Mouse (Mus musculus) C2C12 (cell line): ENCODE results near the gene Cnnm3. TPM values are rescaled to one million over a fixed set of nuclear protein-coding genes. Genes with fewer than 3 reads are reported as not detected.
A peak's percentile ranks its signal among the peaks of the same experiment; 100 is the strongest.

Source experiments
- H3K27me3 ChIP-seq: one replicate; pipeline ENCODE4 v1.6.1; 2011; ENCODE audit not compliant: control insufficient read depth, insufficient read depth, insufficient read length
- H3K36me3 ChIP-seq: one replicate; pipeline ENCODE4 v1.6.1; 2011; ENCODE audit not compliant: control insufficient read depth, insufficient read depth
- H3K4me3 ChIP-seq: one replicate; pipeline ENCODE4 v1.5.1; 2011; ENCODE audit warnings: mild to moderate bottlenecking, control low read depth; ENCODE audit not compliant: poor library complexity, insufficient read depth, severe bottlenecking
- H3K79me2 ChIP-seq: one replicate; pipeline ENCODE4 v1.6.1; 2011; ENCODE audit not compliant: control insufficient read depth, insufficient read depth
- H3K79me3 ChIP-seq: one replicate; pipeline ENCODE4 v1.6.1; 2011; ENCODE audit warnings: low read depth, control low read depth
- H3ac ChIP-seq: one replicate; pipeline ENCODE3; 2011; ENCODE audit warnings: low read depth; ENCODE audit not compliant: control insufficient read depth, insufficient read length
- CEBPB ChIP-seq: IDR thresholded peaks from one replicate; pipeline ENCODE4 v1.6.1; 2011; ENCODE audit warnings: low read depth, mild to moderate bottlenecking, control low read depth, moderate library complexity
- CTCF ChIP-seq: IDR thresholded peaks from one replicate; pipeline ENCODE4 v1.5.1; 2011; ENCODE audit not compliant: control insufficient read depth, insufficient read depth, insufficient read length
- FOSL1 ChIP-seq: IDR thresholded peaks from one replicate; pipeline ENCODE4 v1.8.0; 2011; ENCODE audit warnings: mild to moderate bottlenecking, low read length; ENCODE audit not compliant: poor library complexity, insufficient read depth, severe bottlenecking
- MAX ChIP-seq: IDR thresholded peaks from one replicate; pipeline ENCODE4 v1.6.1; 2011; ENCODE audit warnings: mild to moderate bottlenecking, control low read depth
- MYOD1 ChIP-seq: IDR thresholded peaks from one replicate; pipeline ENCODE4 v1.6.1; 2011; ENCODE audit warnings: low read depth; ENCODE audit not compliant: control insufficient read depth, insufficient read length
- MYOG ChIP-seq: IDR thresholded peaks from one replicate; pipeline ENCODE4 v1.6.1; 2011; ENCODE audit not compliant: control insufficient read depth, insufficient read length; ENCODE audit errors: extremely low read depth
- USF1 ChIP-seq: IDR thresholded peaks from one replicate; pipeline ENCODE4 v1.6.1; 2011; ENCODE audit warnings: low read depth, mild to moderate bottlenecking, control low read depth, moderate library complexity
- polyA plus RNA-seq: library from polyadenylated mRNA; unstranded; fragments of >200 nt; fragmentation: generic; extraction: Trizol; gene quantifications from one replicate; pipeline ENCODE4 v1.2.1, GENCODE M21; 2012; ENCODE audit warnings: missing spikeins

The Cnnm3 gene
- polyA plus RNA-seq, 1 experiment: 6.5 TPM

DNA sequence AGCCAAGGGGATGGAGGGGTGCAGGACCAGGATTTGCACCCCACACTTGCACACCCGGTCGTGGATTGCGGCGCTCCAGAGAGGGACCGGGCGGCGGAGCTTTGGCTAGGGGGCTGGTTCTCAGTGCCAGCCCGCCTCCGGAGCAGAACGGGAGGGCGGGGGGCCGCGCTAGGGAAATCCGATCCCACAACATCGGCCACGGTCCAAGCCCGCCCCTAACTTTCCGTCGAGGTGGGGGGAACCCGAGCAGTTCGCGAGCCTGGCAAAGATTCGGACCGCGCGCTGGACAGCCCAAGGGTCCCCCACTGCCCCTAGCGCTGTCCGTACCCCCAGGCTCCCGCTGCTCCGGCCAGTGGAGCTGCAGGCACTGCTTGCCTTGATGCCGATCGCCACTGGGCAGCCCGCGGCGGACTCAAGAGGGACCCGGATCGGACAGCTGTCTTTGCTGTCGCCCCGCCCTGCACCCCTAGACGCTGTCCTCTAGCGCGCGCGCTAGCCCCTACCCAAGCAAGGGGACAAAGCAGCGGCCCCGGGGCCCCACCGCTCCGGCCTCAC, 45.9 kb downstream of the Cnnm3 start:
- peaks cover 25% of the 10 kb centered on the region for H3K36me3 ChIP-seq
- peak overlapping the region; percentile 68 for H3K4me3 ChIP-seq
- no peak for TF ChIP-seq MAX
- no peak for TF ChIP-seq CTCF
- no peak for TF ChIP-seq CEBPB
- no peak for TF ChIP-seq MYOG
- TF ChIP-seq USF1: no peak
- no peak for TF ChIP-seq MYOD1
- no peak for TF ChIP-seq FOSL1
- peak overlapping the region; percentile 96 for H3ac ChIP-seq
- no peaks in the 10 kb centered on the region for H3K27me3 ChIP-seq
- H3K79me3 ChIP-seq: peaks cover 22% of the 10 kb centered on the region
- H3K79me2 ChIP-seq: peaks cover 46% of the 10 kb centered on the region

DNA sequence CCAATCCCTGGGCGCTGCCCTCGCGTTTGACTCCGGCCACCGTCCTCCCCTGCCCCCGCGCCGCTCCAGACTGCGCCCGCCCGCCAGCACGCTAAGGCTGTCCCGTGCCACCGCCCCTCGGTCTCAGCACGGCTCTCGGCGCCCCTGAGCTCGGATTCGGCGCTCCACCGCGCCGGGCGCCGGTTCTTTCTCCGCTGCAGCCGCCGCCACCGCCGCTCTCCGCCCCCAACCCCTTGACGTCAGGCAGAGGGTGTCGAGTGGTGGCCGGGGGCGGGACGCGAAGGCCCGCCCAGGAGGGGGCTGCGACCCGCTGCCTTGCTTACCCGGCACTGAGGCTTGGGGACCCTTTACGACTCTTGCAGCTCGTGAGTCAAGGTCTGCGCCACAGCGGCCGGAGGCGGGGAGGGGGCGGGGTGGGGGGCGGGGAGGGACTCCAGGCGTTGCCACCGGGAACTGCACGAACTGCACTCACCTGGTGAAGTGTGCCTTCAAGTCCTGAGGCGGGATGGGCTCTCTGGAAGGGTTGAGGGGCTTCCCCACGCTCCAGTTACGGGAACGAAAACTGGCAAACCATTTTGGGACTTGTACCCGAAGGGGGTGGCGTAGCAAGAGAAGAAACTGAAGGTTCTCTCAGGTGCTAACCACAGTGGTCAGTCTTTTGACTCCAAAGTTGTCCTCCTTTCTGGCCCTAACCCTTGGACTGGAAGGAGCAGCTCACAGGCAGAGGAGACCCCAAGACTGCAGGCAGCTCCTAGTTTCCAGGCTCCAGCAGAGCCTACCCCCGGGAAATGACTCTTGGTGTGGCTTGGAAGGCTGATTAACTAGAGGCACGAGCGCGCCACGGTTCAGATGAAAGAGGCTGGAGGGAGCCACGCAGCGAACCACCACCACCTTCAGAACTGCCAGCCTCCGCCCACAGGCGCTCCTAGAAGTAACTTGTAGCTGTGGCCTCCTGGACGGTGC, 46.6 kb downstream of the Cnnm3 start, which contains the start of gene Sema4c:
Gene Sema4c (minus strand): TSS at position 319 of the 963 bp plus-strand sequence.
- no peaks in the 10 kb centered on the region for H3K27me3 ChIP-seq
- peak within 1 kb of the TSS; percentile 96 for H3ac ChIP-seq
- H3K79me2 ChIP-seq: peaks cover 38% of the 10 kb centered on the region
- no peak for TF ChIP-seq FOSL1
- TF ChIP-seq USF1: no peak
- TF ChIP-seq MYOD1: no peak
- no peak for TF ChIP-seq CTCF
- peaks cover 22% of the 10 kb centered on the region for H3K79me3 ChIP-seq
- peaks cover 18% of the 10 kb centered on the region for H3K36me3 ChIP-seq
- H3K4me3 ChIP-seq: peak within 1 kb of the TSS; percentile 68

DNA sequence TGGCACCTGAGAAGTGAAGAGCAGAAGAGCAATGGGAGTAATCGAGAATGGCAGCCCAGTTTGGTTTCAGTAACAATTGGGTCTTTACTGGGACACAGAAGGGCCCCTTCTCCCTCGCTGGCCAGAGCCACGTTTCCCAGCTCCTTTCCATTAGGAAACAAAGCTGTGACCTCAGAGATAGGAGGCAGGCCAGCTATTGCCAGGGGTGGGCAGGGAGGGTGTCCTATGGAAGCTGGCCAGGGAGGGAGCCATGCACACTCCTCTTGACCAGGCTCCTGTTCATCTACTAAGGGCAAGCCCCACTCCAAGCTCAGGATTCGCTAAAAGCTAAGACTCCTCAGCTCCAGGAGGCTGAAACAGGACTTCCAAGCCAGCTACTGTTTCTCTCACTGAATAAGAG, 47.6 kb downstream of the Cnnm3 start:
- peaks cover 18% of the 10 kb centered on the region for H3K79me3 ChIP-seq
- no peak overlapping the region for H3ac ChIP-seq
- H3K36me3 ChIP-seq: peaks cover 8% of the 10 kb centered on the region
- no peak overlapping the region for H3K4me3 ChIP-seq
- no peaks in the 10 kb centered on the region for H3K27me3 ChIP-seq
- TF ChIP-seq MYOG: no peak
- TF ChIP-seq USF1: no peak
- TF ChIP-seq CEBPB: no peak
- TF ChIP-seq CTCF: no peak
- no peak for TF ChIP-seq MYOD1
- TF ChIP-seq FOSL1: no peak
- no peak for TF ChIP-seq MAX
- peaks cover 28% of the 10 kb centered on the region for H3K79me2 ChIP-seq

DNA sequence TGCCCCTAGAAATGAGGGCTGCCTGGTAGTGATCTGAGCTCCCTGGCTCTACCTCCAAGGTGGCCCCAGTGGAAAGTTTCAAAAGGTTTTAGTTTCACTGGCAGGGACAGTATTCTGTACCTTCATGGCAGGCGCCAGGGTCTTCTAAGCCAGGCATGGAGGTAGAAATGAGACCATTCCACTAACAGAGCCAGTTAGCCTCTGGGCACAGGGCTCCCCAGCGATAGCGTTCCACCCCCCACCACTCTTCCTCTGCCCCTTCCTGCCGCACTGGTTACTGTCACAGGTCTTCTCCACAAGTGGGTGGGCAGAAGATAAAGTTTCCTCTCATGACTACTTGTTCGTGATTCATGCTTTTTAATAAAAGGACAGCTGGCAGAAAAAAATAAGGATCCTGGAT, 48.2 kb downstream of the Cnnm3 start:
- H3K79me3 ChIP-seq: peaks cover 16% of the 10 kb centered on the region
- peaks cover 22% of the 10 kb centered on the region for H3K79me2 ChIP-seq
- H3K27me3 ChIP-seq: no peaks in the 10 kb centered on the region
- peaks cover 6% of the 10 kb centered on the region for H3K36me3 ChIP-seq
- TF ChIP-seq CTCF (no peak), MYOD1 (no peak), MAX (no peak), USF1 (no peak), FOSL1 (no peak), CEBPB (no peak), MYOG (no peak)
- no peak overlapping the region for H3ac ChIP-seq
- H3K4me3 ChIP-seq: no peak overlapping the region

DNA sequence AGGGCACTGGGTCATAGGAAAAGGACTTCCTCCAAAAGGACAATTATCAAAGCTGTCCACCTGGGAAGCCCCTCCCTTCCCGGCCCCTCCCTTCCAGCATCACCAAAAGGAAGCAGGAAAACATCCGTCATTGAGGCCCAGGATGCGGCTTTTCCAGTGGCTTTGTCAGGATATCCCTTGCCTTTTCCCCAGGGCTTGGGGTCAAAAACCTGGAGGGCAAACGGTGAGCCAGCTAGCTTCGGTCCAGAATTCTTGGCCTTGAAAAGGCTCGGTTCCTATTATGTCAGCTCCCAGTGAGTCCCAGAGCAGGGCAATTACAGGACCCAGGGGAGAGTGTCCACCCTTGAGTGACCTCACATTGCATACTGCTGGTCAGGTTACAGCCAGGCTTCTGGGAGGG, 49.2 kb downstream of the Cnnm3 start:
- Histone ChIP-seq H3K36me3 (no peaks in the 10 kb centered on the region), H3K79me3 (peaks cover 6% of the 10 kb centered on the region), H3K27me3 (no peaks in the 10 kb centered on the region), H3ac (no peak overlapping the region), H3K79me2 (peaks cover 12% of the 10 kb centered on the region), H3K4me3 (no peak overlapping the region)
- TF ChIP-seq USF1 (no peak), CEBPB (no peak), FOSL1 (no peak), MAX (no peak), MYOG (no peak), MYOD1 (no peak), CTCF (no peak)

DNA sequence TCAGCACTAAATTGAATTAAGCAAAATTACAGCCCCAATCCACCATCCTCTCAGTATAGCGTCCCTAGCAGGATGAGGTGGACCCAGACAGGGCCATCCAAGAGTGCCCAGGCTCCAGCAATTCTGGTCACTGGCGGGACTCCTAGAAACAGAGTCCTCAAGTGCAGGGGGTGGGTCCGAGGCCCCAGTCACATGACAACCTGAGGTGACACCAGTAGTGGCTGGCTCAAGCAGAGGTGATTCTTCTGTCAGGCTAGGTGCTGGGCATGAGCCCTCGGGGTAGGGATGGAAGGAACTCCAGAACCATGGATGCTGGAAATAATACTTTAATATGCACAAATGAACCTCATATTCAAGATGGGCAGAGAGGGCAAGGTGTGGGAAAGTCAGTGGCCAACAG, 50.7 kb downstream of the Cnnm3 start:
- Histone ChIP-seq H3K4me3 (no peak overlapping the region), H3K79me3 (no peaks in the 10 kb centered on the region), H3ac (no peak overlapping the region), H3K36me3 (no peaks in the 10 kb centered on the region), H3K79me2 (no peaks in the 10 kb centered on the region), H3K27me3 (no peaks in the 10 kb centered on the region)
- TF ChIP-seq CTCF: no peak
- no peak for TF ChIP-seq MYOD1
- no peak for TF ChIP-seq CEBPB
- no peak for TF ChIP-seq MAX
- TF ChIP-seq MYOG: no peak
- no peak for TF ChIP-seq FOSL1
- TF ChIP-seq USF1: no peak
